Mouse (Mus musculus): ENCODE data around the gene Abhd12b.

DNA sequence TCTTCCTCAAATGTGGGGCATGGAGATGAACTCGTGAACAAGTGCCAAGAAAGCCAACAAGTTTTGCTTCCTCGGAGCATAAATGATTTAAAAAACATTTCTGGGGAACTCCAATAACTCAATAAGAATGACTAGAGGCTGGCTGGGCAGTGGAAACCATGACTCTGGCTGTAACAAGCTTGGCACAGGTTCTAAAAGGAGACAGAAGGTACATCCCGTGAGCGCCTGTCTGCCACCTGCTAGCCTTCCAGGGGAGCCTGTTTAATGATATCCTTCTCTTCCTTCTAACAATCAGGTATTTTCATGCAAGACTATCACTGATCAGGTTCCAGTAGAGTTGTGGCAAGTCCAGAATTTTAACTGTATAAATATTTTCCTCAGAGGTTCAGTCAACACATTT lies 58.6 kb downstream of the Abhd12b start:
- TF ChIP-seq CTCF (IDR thresholded peaks at IDR 0.05; ENCODE audit: extremely low read depth, insufficient read depth, low read length) (no peak), POLR2A (IDR thresholded peaks at IDR 0.05; ENCODE audit: extremely low read depth, insufficient read depth, low read length) (no peak)

Data from cortical plate, adult 2 months (tissue).